Mouse (Mus musculus) adrenal gland, adult 2 months (tissue): ENCODE data around the gene Dusp22. TPM values are rescaled to one million over a fixed set of nuclear protein-coding genes. Genes with fewer than 3 reads are reported as not detected.

ENCODE experiments used
- DNase-seq: peaks from one replicate; pipeline ENCODE4 v3.0.0; 2021
- polyA plus RNA-seq: library from polyadenylated mRNA; depleted of rRNA; stranded (reverse); fragments of >200 nt; gene quantifications from 2 replicates; pipeline ENCODE4 v1.2.3, GENCODE M21; 2012
- total RNA-seq, 2 experiments: library from RNA; stranded (reverse); gene quantifications; 2 replicates each; pipeline ENCODE4 v1.2.3; 2021

The Dusp22 gene
- total and polyA plus RNA-seq, 3 experiments = 9.5 to 29.6 (median 21.8) TPM

DNA sequence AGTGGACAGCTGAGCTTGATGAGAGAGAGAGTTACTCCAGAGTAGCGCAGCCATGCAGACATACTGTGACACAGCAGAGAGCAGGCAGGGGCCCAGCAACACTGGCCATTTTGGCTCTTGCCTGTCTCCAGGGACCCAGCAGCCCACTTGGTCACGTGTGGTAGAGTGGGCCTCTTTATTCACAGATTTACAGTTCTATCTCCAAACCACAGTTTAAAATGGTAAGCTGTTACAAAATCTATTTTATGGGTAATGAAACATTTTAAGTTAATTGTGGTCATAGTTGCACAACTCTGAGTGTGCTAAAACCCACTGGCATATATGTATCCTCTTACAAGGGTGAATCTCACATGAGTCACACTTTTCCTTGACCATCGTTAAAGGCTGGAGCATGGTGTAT lies 9.5 kb downstream of the Dusp22 start:
- DNase-seq = no peak

DNA sequence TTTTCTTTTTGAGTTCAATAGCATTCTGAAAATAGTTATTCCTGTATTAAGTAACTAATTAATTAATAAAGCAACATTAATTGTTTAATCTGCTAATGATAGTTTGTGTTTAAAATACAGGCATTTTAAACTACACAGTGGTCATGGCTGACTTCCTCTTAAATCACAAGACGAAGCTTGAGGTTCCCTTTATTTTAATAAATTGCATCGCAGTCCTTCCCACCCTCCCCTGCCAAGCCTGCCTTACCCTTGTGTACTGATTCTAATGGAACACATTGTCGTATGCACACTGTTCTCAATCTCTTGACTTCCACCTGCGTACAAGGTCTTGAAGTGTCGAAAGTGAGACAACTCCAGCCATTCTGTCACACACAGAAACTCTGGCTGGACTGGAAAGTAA lies 14.1 kb downstream of the Dusp22 start:
- no peak for DNase-seq

DNA sequence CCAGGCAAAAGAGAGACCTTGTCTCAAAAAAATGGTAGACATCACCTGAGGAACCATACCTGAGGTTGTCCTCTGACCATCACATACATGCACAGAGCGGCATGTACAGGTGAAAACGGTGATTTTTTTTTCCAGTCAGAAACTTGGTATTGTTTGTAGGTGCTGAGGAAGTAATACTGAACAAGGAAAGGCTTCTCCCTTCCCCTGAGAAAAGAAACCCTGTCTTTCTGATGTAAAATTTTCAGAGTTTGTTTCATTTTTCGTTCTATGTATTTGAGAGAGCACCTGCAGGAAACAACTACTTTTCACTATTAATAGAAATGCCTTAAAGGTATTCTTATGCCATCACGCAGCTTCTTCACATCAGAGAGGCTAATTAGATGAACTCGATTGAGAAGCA lies 19.0 kb downstream of the Dusp22 start:
- no peak for DNase-seq

DNA sequence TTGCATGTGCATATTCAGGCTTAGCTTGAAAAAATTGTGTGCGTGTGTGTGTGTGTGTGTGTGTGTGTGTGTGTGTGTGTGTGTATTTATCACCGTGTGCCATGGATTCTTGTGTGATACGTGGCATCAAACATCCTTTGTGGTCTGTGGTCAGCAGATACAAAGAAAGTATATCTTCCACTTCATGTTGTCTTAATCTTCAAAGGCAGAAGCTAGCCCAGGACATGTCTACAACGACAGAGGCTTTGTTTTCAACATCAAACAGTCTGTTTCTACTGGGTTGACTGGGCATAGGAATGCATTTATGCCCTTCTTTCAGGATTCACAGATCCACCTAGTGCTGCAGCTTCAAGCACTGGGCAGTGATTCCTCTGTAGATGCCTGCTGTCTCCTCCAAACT lies 22.1 kb downstream of the Dusp22 start:
- no peak for DNase-seq

DNA sequence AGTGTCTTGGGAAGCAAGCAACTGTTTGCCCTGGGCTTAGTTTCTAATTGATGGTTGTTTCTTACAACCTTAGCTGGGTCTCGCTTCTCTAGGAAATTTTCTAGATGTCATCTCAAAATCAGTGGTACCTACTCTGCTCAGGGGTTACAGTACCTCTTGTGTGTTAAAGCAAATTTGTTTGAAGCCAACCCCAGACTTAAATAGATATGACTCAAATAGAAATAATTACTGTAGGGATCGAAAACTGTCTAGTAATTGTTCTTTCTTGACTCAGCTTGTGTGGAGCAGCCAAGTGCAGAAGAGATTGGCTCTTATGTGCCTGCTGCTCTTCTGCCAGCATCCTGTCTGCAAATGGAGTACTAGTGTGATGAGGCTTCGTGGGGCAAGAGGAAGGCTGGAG lies 22.5 kb downstream of the Dusp22 start:
- DNase-seq = no peak

DNA sequence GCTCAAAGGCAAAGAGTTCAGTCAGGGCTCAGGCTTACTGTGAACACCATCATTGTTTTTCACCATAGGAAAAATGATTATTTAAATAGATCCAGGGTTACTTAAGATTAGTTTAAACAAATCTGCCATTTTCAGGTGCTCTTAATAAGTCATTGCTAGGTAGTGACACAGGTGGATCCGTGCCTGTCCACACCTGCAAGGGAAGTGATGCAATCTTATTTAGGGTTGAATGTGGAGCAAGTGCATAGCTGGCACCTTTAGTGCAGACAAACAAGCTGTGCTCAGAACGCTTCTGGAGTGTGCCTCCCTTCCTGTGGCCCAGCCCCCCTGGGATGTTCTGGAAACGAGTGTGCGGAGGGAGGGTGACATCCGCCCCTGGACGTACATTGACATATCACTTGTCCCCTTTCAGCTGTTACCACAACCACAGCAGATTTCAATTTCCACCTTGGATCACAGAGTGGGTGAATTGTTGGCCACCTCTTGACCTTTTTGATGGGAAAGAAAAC lies 24.9 kb downstream of the Dusp22 start:
- DNase-seq = no peak

DNA sequence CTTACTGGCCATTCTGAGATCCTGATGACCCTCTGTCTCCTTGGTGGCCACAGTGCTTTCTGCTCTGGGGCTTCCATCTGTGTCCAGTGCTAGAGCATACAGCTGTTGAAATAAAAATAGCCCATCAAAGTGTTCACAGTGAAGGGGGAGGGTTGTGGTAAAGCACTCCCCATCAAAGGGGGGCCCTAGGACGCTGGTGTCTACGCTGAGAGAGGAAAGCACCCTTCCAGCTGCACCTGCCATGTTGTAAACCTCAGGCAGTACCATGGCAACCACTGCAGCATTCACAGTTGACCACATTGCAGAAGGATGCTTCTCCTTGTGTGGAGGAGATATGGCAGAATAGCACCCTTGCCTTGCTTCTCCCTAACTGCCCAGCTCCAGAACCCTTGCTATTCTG lies 26.2 kb downstream of the Dusp22 start:
- no peak for DNase-seq

DNA sequence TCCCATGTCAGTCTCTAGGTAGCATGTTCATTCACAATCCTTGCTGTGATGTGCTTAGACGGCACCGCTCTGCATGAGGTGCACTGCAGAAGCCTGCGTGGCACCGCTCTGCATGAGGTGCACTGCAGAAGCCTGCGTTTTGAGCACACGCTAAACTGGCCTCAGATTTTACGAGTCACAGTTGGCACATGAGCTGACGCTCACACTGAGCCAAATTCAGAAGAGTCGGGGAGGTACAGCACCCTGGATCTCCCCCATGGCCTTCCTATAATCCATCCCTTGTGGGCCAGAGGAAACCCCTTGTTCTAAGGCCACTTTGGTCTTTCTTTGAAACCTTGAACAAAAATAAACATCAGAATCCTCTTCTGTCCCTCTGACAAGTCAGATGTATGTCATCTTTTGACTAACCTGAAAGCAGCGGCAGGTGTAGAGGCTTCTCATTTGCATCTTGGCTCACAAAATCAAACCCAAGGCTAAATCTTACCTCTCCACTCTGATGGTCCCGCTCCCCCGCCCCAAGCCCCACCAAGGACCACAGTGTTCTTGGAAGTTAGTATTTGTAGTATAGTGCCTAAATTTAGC lies 28.3 kb downstream of the Dusp22 start:
- DNase-seq = no peak

DNA sequence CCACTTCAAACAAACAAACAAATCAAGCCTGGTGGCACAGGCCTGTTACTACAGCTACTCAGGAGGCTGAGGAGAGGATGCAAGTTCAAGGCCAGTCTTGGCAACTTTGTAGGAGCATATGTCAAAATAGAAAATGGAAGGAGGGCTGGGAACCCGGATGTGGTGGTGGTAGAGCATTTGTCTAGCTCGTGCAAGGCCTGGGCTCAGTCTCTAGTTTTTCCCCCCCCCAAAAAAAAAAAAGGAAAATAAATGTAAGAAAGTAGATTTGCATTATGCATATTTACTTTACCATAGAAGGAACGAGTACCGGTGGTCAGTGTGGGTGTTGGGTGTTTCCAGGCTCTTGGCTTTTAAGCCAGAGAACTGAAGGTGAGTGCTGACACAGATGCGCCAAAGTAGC lies 29.7 kb downstream of the Dusp22 start:
- DNase-seq = no peak

DNA sequence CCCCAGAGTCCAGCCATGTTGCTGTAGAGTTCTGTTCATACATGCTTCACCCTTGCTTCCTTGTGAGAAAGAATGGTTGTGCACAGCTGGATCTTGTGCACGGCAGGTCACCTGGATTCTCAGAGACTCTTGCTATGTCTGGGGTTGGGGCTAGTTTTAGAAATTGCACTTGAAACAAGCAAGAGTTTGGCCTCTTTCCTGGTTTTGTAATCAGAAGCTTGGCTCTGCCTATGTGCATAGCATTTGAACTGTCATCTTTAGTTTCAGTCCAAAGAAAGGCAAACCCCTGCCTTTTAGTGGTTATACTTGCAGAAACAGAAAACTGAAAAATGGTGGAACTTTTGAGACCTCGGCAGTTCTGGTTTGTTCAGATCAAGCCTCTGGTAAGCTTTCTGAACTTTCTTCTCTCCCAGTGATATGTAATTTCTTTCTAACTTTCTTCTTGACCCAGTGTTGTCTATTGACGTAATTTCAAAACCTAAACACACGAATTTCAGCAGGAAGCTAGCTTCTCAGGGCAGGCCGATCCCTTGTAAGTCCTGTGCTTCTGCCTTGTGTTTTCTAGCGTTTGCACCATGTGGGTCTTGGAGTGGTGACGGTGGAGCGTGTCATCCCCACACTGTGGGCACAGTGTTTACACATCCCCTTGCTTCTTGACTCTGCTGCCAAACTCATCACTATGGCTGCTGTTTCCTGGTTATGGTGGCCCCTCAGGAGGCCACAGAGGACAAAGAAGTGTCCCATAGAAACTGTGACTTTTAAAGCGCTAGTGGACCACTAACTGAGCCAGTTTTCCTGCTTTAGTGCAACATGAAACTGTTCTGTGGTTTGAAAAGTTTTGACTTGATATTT lies 31.9 kb downstream of the Dusp22 start:
- no peak for DNase-seq

DNA sequence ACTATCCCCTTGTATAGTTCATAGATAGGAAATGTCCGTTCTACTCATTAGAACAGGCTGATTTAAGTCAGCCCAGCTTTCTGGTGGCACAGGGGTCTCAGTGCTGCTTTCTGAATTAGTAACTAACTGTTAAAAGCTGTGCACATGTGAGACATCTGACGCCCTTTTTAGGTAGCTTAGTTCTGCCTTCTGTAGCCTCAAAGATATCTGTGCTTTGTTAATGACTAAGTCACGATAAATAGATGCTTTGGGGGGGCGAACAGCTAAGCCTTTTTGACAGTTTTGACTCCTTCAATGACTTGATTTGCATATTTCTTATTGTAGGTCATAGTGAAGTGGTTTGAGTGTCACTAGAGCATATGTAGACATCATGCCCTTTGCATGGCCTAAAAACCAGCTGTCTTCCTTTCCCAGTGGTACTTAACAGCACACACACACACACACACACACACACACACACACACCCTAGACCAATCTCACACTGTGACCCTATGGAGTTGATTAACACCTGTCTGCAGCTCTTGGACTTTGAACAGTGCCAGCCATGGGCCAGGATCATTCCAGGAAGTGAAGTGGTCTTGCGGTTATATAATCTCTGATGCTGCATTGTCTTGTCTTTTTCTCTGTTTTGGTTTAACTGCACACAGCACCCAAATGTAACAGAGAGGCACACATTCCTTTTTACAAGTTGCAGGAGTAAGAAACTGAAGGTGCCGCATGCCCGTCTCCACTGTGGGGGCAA lies 33.0 kb downstream of the Dusp22 start:
- no peak for DNase-seq

DNA sequence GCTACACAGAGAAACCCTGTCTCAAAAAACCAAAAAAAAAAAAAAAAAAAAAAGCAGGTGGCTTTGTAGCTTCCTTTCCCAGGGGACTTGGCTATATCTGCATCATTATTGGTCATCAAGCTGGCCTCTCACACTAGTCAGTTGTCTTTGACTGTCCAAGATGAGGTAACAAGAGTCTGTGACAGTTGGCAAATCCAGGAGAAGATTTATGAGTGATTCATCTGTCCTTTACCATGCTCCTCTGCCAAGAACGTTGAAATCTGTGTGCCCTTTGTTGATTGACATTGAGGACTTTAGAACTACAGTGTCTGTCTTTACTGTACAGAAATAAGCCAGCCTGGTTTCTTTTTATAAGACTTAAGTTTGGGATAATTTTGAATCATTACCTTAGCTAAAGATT lies 35.4 kb downstream of the Dusp22 start:
- DNase-seq = peak; percentile 51

DNA sequence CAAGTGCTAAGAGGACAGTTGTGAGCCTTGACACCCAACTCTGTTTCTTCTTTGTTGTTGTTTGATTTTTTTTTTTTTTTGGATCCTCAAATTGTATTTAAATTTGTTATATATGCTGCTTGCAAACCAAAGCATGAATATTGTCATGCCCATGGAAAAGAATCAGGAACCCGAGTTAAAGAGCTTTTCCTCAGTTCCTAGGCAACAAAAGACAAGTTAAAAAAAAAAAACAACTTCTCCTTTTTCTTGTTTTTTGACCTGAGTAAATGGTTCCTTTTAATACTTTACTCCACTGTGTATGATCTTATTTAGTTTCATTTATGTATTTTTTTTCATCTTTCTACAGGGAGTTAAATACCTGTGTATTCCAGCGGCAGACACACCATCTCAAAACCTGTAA lies 36.1 kb downstream of the Dusp22 start:
- no peak for DNase-seq

DNA sequence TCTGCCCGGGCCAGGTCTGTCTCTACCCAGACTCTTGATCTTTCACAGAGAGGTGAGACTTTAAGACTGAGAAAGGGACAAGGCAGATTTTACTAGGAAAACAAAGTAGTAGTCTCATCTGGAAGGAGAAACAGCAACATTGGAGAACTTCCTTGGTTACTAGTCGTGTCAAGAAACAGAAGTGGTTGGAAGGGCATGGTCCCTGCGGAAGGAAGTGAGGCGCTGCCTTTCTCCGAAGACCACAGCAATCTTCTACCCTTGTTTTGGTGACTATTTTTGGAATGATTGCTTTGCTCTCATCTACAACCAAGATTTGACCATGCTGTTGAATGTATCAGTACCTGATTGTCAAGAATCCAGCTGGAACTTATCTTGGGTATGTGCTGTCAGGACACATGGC lies 38.1 kb downstream of the Dusp22 start:
- DNase-seq = no peak

DNA sequence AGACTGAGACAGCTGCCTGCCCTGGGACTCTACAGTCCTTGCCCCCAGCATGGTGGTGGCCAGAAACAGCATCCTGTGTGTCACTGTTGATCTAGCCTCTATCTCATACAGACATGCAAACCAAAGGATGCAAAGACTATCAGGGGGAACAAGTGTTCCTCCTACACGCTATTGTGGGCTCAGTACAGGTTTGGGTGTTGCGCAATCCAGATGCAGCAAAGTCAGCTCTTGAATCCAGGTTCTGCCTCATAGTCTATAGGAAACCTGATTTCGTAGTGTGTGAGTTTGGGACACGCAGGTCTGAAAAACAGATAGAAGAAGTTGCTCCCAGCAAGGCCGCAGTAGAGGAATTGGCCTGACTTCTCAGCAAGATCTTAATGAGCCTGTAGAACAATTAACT lies 42.9 kb downstream of the Dusp22 start:
- DNase-seq = no peak

DNA sequence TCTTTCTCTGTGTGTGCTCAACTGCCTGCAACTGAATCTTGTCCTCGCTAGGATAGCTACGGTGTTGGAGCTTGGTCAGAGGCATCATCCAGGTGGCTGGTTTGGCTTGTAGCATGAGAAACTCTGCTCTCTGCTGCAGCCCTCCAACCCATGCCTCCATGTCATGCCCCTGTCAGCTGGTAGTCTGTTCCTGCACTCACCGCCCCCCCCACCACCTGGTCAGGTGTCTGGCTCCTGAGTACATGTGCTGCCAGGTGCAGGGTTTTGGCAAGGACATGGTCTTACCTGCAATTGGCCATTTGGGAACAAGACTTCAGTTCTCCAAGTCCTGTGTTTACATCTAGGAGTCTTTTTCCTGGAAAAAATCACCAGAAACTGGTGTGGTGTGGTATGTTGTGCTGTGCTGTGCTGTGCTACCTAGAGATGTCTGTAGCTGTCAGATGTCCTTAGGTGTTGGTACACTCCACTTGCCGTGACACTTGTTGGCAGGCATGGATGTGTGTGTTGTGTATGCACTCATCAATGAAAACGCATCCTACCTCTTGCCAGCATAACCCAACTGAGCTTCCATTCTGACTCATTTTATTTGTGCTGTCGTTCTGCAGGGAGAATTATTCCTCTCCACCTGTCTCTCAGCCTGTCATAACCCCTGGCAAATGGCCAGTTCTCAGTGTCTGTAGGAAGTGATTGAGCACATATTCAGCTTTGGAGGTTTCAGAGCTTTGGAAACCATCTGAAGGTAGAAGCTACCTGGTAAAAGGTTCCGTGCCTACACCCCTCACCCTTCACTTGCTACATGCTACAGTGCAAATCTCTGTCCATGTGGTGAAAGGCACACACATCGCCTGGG lies 44.7 kb downstream of the Dusp22 start:
- DNase-seq = no peak

DNA sequence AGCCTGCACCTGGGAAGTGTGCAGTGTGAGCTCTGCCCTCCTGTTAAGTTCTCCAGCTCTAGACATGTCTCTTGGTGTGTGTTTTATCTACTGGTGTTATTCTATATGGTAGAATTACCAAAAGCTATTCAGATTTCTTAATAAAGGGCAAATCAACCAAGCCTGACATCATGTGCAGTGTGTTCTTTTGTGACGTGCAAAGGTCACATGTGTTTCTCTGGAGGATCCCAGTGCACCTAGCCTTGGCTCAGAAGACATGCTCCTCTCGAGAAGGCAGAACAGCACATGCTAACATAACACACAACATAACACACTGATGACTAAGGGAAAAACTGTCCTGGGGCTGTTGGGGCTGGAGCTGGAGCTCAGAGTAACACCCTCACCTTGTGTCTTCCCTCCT lies 51.3 kb downstream of the Dusp22 start:
- DNase-seq = no peak

DNA sequence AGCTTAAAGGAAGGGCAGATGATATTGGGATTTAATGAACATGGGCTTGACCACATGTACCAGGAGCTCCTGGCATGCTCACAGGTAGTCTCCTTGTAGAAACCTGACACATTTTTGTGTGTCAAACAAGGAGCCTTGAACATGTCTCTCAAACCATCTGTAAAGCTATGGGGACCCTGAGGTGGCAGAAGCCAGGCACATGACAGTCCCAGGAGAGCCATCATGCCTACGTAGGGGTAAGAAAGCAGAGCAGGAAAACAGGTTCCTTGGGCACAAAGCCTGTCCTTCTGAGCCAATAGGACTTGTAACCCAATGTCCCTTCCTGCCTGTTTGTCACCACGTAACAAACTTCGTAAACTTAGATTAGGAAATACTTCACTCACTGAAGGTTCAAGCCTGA lies 51.9 kb downstream of the Dusp22 start:
- no peak for DNase-seq

DNA sequence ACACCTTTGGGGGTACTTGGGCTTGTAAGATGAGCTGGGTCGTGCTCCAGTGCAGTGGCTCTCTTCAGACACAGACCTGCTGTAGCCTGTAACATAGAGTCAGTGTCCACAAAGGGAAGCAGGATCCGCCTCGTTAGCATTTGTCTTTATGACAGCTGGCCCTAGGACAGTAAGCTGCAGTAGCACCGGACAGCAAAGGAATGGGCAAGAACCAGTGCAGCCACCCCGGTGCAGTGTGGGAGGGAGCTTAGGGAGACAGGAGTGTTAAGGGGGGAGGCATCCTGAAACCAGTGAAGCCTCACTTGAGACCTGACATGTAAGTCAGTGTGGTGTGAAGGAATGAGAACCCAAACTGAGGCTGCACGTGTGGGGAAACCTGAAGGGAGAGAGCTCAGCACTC lies 52.5 kb downstream of the Dusp22 start:
- DNase-seq = no peak

DNA sequence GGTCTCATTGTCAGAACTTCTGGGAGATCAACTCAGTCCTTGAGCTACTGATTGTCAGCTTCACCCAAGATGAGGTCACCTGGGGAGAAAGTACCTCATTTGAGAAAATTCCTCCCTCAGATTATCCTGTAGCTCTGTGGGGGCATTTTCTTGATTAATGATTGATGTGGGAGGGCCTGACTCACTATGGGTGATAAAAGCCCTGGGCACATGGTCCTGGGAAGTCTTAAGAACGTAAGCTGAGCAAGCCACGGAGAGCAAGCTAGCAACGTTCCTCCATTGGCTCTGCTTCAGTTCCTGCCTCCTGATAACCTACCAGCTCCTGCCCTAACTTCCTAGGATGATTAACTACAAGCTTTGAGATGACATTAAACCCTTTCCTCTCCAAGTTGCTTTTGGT lies 53.8 kb downstream of the Dusp22 start:
- no peak for DNase-seq

DNA sequence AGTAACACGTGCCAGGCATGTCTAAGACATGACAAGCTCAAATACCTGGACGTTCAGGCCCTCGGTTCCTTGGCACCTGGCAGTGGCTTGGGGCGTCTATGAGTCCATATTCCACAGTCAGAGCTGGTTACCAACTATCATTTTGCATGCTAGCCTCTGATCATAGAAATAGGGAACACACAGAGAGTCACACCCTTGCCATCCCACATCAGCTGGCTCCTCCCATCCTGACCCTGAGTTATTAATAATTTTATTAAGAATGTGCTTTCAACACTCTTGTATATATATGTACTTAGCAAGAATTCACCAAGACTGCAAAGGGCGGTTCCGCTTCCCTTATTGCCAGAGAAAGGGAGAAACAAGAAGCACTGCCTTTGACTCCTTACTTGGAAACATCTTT lies 54.8 kb downstream of the Dusp22 start:
- no peak for DNase-seq

DNA sequence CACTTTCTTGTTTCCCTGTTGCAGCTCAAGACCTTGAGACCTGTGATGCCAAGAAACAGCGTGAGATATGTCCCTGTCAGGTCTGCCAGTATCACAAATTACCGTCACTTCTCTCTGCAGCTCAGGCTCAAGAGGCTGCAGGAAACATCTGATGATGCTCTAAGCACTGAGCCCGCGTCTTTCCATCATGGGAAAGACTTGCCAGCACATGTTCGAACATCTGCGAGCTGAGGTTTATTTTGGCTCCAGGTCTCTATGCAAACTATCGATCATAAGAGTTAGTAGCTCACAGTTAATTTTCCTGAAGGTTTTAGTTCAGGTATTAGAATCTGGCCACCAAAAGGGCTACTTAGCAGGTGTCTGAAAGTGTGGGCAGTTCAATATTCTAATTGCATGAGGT lies 55.3 kb downstream of the Dusp22 start:
- DNase-seq = no peak
